Mouse (Mus musculus): ENCODE measurements around the gene Elfn2. TPM values are rescaled to one million over a fixed set of nuclear protein-coding genes. Genes with fewer than 3 reads are reported as not detected.

The Elfn2 gene
- total and polyA plus RNA-seq, 2 experiments, result not detected

- no peaks in the 10 kb centered on the region for H3K79me2 ChIP-seq (ENCODE audit: control insufficient read depth, insufficient read depth, low read length)
- no peak overlapping the region for H3K27ac ChIP-seq (replicated peaks; ENCODE audit: insufficient read depth, low read depth, low read length)
- no peaks in the 10 kb centered on the region for H3K4me1 ChIP-seq (ENCODE audit: control insufficient read depth, insufficient read depth, low read length)
- TF ChIP-seq POLR2A (IDR thresholded peaks at IDR 0.05; ENCODE audit: extremely low read depth, insufficient read depth, low read length), result no peak
- TF ChIP-seq CTCF (IDR thresholded peaks at IDR 0.05; ENCODE audit: low read depth, low read length), result no peak
- H3K36me3 ChIP-seq (ENCODE audit: control insufficient read depth, insufficient read depth, low read length), result no peaks in the 10 kb centered on the region
- H3K4me3 ChIP-seq (ENCODE audit: insufficient read depth, low read depth, low read length), result no peak overlapping the region
- WGBS, result 45% methylated on average over 7 of the region's 7 CpGs
- no peaks in the 10 kb centered on the region for H3K27me3 ChIP-seq (ENCODE audit: control insufficient read depth, insufficient read depth, low read length)
- no peak for DNase-seq (ENCODE audit: extremely low read depth, low read depth, low spot score)
- H3K9ac ChIP-seq (ENCODE audit: low read depth, low read length), result no peak overlapping the region
Measured at GRCm38 (mm10) chr15:78635231-78635630, 83.3 kb downstream of the Elfn2 start.

DNA sequence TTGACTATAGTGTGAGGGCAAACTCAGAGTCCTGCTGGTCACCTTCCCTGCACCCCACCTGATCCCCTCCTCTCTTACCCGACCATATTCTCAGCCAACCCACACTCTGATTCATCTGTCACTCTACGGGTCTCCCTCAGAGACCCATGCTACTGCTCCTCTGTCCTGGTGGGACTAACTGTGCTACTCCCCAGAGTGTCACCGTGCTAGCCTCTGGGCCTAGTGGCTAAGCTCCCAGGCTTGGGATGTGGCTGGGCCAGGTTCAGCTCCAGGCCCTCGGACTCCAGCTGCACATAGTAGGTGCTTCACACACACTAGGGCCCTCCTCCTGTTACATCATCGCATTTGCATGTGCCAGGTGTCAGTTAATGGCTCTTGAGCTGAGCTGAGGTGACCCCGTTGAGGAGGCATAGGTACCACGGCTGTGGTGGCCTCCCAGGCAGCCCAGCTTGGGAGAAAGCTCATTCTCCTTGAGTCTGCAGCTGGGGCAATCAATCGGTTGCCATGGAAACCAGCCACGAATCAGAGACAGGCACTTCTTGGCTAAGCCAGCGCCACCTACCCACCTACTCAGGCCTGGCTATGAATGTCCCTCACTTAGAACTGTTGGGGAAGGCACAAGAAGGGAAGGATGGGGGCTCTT lies 84.4 kb downstream of the Elfn2 start:
- 35% methylated on average over 10 of the region's 10 CpGs for whole genome bisulfite sequencing
- Histone ChIP-seq H3K27me3 (ENCODE audit: control insufficient read depth, insufficient read depth, low read length) (no peaks in the 10 kb centered on the region), H3K4me3 (ENCODE audit: insufficient read depth, low read depth, low read length) (no peak overlapping the region), H3K36me3 (ENCODE audit: control insufficient read depth, insufficient read depth, low read length) (no peaks in the 10 kb centered on the region), H3K79me2 (ENCODE audit: control insufficient read depth, insufficient read depth, low read length) (no peaks in the 10 kb centered on the region), H3K27ac (replicated peaks; ENCODE audit: insufficient read depth, low read depth, low read length) (no peak overlapping the region), H3K4me1 (ENCODE audit: control insufficient read depth, insufficient read depth, low read length) (no peaks in the 10 kb centered on the region), H3K9ac (ENCODE audit: low read depth, low read length) (no peak overlapping the region)
- TF ChIP-seq CTCF (IDR thresholded peaks at IDR 0.05; ENCODE audit: low read depth, low read length), result no peak
- no peak for TF ChIP-seq POLR2A (IDR thresholded peaks at IDR 0.05; ENCODE audit: extremely low read depth, insufficient read depth, low read length)
- DNase-seq (ENCODE audit: extremely low read depth, low read depth, low spot score), result no peak

DNA sequence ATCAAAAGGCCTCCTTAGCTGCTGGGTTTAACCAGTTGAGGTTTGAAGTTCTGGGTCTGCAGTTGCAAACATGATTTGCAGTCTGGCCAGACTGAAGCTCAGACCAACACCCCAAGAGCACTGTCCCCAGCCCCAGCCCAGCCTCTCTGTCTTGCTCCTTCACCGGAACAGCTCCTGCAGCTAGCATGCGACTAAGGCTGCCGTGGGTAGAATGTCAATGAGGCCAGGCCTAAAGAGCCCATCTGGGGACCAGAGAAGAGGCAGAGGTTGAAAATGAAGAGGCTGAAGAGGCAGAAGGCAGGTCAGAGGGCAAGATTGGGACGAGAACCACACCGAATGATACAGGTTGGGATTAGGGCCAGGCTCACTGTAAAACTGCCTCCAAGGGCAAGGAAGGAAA lies 85.2 kb downstream of the Elfn2 start:
- H3K27ac ChIP-seq (replicated peaks; ENCODE audit: insufficient read depth, low read depth, low read length), result no peak overlapping the region
- no peaks in the 10 kb centered on the region for H3K27me3 ChIP-seq (ENCODE audit: control insufficient read depth, insufficient read depth, low read length)
- WGBS, result 91% methylated on average over 5 of the region's 5 CpGs
- no peaks in the 10 kb centered on the region for H3K79me2 ChIP-seq (ENCODE audit: control insufficient read depth, insufficient read depth, low read length)
- no peaks in the 10 kb centered on the region for H3K36me3 ChIP-seq (ENCODE audit: control insufficient read depth, insufficient read depth, low read length)
- DNase-seq (ENCODE audit: extremely low read depth, low read depth, low spot score), result no peak
- H3K4me3 ChIP-seq (ENCODE audit: insufficient read depth, low read depth, low read length), result no peak overlapping the region
- H3K4me1 ChIP-seq (ENCODE audit: control insufficient read depth, insufficient read depth, low read length), result no peaks in the 10 kb centered on the region
- no peak for TF ChIP-seq POLR2A (IDR thresholded peaks at IDR 0.05; ENCODE audit: extremely low read depth, insufficient read depth, low read length)
- no peak for TF ChIP-seq CTCF (IDR thresholded peaks at IDR 0.05; ENCODE audit: low read depth, low read length)
- H3K9ac ChIP-seq (ENCODE audit: low read depth, low read length), result no peak overlapping the region

DNA sequence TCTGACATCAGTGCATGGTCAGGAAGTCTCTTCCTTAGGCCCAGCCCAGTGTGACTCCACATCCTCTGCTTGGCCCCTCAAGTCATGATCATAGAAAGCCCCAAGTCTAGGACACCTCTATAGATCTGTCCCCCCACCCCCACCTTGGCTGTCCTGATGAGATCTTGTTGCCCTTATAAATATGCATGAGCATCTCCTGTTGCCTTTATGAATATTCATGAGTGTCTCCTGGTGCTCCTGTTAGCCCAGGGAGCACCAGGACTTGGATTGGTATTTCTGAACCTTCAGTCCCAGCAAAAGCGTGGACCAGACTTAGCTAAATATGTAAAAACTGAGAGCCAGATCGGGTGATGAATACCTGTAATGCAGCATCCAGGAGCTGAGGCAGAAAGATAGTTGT lies 86.2 kb downstream of the Elfn2 start:
- Histone ChIP-seq H3K9ac (ENCODE audit: low read depth, low read length) (no peak overlapping the region), H3K4me3 (ENCODE audit: insufficient read depth, low read depth, low read length) (no peak overlapping the region), H3K79me2 (ENCODE audit: control insufficient read depth, insufficient read depth, low read length) (no peaks in the 10 kb centered on the region), H3K4me1 (ENCODE audit: control insufficient read depth, insufficient read depth, low read length) (no peaks in the 10 kb centered on the region), H3K27ac (replicated peaks; ENCODE audit: insufficient read depth, low read depth, low read length) (no peak overlapping the region), H3K36me3 (ENCODE audit: control insufficient read depth, insufficient read depth, low read length) (no peaks in the 10 kb centered on the region), H3K27me3 (ENCODE audit: control insufficient read depth, insufficient read depth, low read length) (no peaks in the 10 kb centered on the region)
- TF ChIP-seq CTCF (IDR thresholded peaks at IDR 0.05; ENCODE audit: low read depth, low read length), result no peak
- no peak for TF ChIP-seq POLR2A (IDR thresholded peaks at IDR 0.05; ENCODE audit: extremely low read depth, insufficient read depth, low read length)
- 73% methylated on average over 2 of the region's 2 CpGs for WGBS
- DNase-seq (ENCODE audit: extremely low read depth, low read depth, low spot score), result no peak

- no peak for DNase-seq (ENCODE audit: extremely low read depth, low read depth, low spot score)
- 89% methylated on average over 13 of the region's 13 CpGs for WGBS
Measured at GRCm38 (mm10) chr15:78626285-78626684, 92.3 kb downstream of the Elfn2 start.

DNA sequence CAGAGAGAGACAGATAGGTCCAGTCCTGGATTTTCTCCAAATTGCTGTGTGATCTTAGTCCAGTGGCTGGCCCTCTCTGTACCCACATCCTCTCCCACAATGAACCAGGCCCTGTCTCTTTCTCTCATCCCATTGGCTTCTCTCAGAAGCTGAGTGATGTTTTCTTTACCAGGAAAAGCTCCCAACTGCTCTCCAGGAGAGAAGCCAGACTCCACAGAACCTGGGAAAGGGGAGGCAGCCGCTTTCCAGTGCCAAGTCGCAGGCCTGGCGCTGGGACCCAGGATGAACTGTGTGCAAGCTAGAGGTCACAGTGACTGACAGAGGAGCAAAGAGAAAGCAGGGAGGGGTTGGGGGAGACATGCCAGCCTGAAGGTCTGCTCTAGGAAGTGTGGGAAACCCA lies 93.6 kb downstream of the Elfn2 start:
- Histone ChIP-seq H3K36me3 (ENCODE audit: control insufficient read depth, insufficient read depth, low read length) (no peaks in the 10 kb centered on the region), H3K27ac (replicated peaks; ENCODE audit: insufficient read depth, low read depth, low read length) (no peak overlapping the region)

More at GRCm38 (mm10) chr15:78626285-78626684, 92.3 kb downstream of the Elfn2 start:
- no peak for TF ChIP-seq CTCF (IDR thresholded peaks at IDR 0.05; ENCODE audit: low read depth, low read length)
- no peak for TF ChIP-seq POLR2A (IDR thresholded peaks at IDR 0.05; ENCODE audit: extremely low read depth, insufficient read depth, low read length)
- Histone ChIP-seq H3K27ac (replicated peaks; ENCODE audit: insufficient read depth, low read depth, low read length) (no peak overlapping the region), H3K27me3 (ENCODE audit: control insufficient read depth, insufficient read depth, low read length) (no peaks in the 10 kb centered on the region), H3K79me2 (ENCODE audit: control insufficient read depth, insufficient read depth, low read length) (no peaks in the 10 kb centered on the region), H3K4me1 (ENCODE audit: control insufficient read depth, insufficient read depth, low read length) (no peaks in the 10 kb centered on the region), H3K4me3 (ENCODE audit: insufficient read depth, low read depth, low read length) (no peak overlapping the region), H3K36me3 (ENCODE audit: control insufficient read depth, insufficient read depth, low read length) (no peaks in the 10 kb centered on the region), H3K9ac (ENCODE audit: low read depth, low read length) (no peak overlapping the region)

More for the DNA sequence above, 93.6 kb downstream of the Elfn2 start:
- no peak for DNase-seq (ENCODE audit: extremely low read depth, low read depth, low spot score)
- Histone ChIP-seq H3K79me2 (ENCODE audit: control insufficient read depth, insufficient read depth, low read length) (no peaks in the 10 kb centered on the region), H3K4me1 (ENCODE audit: control insufficient read depth, insufficient read depth, low read length) (no peaks in the 10 kb centered on the region), H3K4me3 (ENCODE audit: insufficient read depth, low read depth, low read length) (no peak overlapping the region), H3K27me3 (ENCODE audit: control insufficient read depth, insufficient read depth, low read length) (no peaks in the 10 kb centered on the region), H3K9ac (ENCODE audit: low read depth, low read length) (no peak overlapping the region)
- WGBS, result 77% methylated on average over 3 of the region's 3 CpGs
- TF ChIP-seq CTCF (IDR thresholded peaks at IDR 0.05; ENCODE audit: low read depth, low read length) (no peak), POLR2A (IDR thresholded peaks at IDR 0.05; ENCODE audit: extremely low read depth, insufficient read depth, low read length) (no peak)

Data from liver, adult 2 months (tissue).